Mouse (Mus musculus) embryonic facial prominence, embryonic 10.5 days (tissue): Measurements from ENCODE around the gene Arid5b. TPM values are rescaled to one million over a fixed set of nuclear protein-coding genes. Genes with fewer than 3 reads are reported as not detected.
A peak's percentile ranks its signal among the peaks of the same experiment; 100 is the strongest.

ENCODE experiments used
- DNase-seq: peaks from one replicate; pipeline ENCODE4 v3.0.0-alpha.2; 2017; ENCODE audit warnings: low spot score
- H3K27ac ChIP-seq: fragments of 300-500 bp; sonication (generic); replicated peaks from 2 replicates; pipeline ENCODE4 v1.5.1; 2016; ENCODE audit warnings: mild to moderate bottlenecking
- H3K27me3 ChIP-seq: fragments of 300-500 bp; sonication (generic); replicated peaks from 2 replicates; pipeline ENCODE4 v1.6.1; 2016; ENCODE audit warnings: low read depth, mild to moderate bottlenecking; ENCODE audit not compliant: poor library complexity, severe bottlenecking
- H3K36me3 ChIP-seq: fragments of 300-500 bp; sonication (generic); replicated peaks from 2 replicates; pipeline ENCODE4 v1.6.1; 2016; ENCODE audit warnings: mild to moderate bottlenecking, moderate library complexity
- H3K4me1 ChIP-seq: fragments of 300-500 bp; sonication (generic); 2 replicates; pipeline ENCODE4 v1.6.1; 2016
- H3K4me3 ChIP-seq: fragments of 300-500 bp; sonication (generic); 2 replicates; pipeline ENCODE4 v1.5.1; 2016; ENCODE audit warnings: mild to moderate bottlenecking, moderate library complexity
- H3K9me3 ChIP-seq: fragments of 300-500 bp; sonication (generic); 2 replicates; pipeline ENCODE4 v1.6.1; 2016; ENCODE audit warnings: mild to moderate bottlenecking
- WGBS: fragments of 180-500 bp; shearing (Covaris S2); methylation state at CpG from one replicate; pipeline ENCODE4 v1.1.7; 2016; 5-methylcytosine and 5-hydroxymethylcytosine counted together
- polyA plus RNA-seq: library from polyadenylated mRNA; unstranded; fragments of >200 nt; fragmentation: Nextera tagmentation; extraction: Ambion mirVana; gene quantifications from 2 replicates; pipeline ENCODE4 v1.2.1, GENCODE M21; 2016

Gene Arid5b
- polyA plus RNA-seq, 1 experiment from 2014 or later, result 19.7 TPM

DNA sequence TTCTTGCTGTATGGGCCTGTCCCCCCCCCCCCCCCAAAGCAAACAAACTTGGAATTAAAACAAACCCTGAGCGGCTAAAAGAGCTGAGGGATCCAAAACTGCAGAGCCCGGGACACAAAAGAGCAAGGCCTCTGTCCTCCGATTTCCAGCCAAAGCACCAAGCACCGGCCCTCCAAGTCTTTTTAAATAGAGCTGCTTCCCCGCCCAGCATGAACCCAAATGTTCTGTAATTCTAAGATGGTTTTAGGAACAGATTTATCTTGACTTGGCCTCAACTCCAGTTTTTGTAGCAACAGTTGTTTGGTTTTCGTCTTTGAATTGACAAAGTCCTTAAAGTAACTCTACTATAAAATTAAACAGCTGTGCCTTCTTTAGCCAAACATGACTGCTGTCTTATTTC is 130.8 kb downstream of the Arid5b start:
- DNase-seq, result no peak
- WGBS, result 54% methylated on average over 6 of the region's 6 CpGs
- H3K4me1 ChIP-seq, result peaks cover 19% of the 10 kb centered on the region
- H3K4me3 ChIP-seq, result no peak overlapping the region
- H3K27ac ChIP-seq, result no peak overlapping the region
- peaks cover 4% of the 10 kb centered on the region; the same call in 1 of the 2 replicates for H3K9me3 ChIP-seq
- H3K36me3 ChIP-seq, result peaks cover 7% of the 10 kb centered on the region; the same call in 1 of the 2 replicates
- no peaks in the 10 kb centered on the region for H3K27me3 ChIP-seq

DNA sequence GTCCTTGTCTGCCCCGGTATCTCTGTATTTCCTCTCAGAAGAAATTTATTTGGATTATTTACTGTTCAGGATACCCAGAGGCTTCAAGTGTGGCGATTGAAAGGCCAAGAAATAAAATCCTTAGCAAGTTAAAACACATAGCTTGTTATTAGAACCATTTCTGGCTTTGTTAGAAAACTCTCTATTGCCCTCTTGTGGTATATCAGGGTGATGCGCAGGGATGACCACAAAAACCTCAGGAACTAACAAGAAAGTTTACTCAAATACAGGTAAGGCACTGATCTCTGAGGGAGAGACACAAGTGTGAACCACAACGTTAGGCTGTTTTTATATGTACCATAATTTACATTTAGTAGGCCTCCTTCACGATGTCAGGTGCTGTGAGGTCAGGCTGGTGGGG is 131.7 kb downstream of the Arid5b start:
- DNase-seq, result peak; percentile 54
- Histone ChIP-seq H3K9me3 (no peaks in the 10 kb centered on the region; the same call in 1 of the 2 replicates), H3K27ac (no peak overlapping the region), H3K4me1 (peaks cover 19% of the 10 kb centered on the region), H3K27me3 (no peaks in the 10 kb centered on the region), H3K4me3 (no peak overlapping the region), H3K36me3 (peaks cover 2% of the 10 kb centered on the region; the same call in 1 of the 2 replicates)
- WGBS, result 11% methylated on average over 5 of the region's 5 CpGs

DNA sequence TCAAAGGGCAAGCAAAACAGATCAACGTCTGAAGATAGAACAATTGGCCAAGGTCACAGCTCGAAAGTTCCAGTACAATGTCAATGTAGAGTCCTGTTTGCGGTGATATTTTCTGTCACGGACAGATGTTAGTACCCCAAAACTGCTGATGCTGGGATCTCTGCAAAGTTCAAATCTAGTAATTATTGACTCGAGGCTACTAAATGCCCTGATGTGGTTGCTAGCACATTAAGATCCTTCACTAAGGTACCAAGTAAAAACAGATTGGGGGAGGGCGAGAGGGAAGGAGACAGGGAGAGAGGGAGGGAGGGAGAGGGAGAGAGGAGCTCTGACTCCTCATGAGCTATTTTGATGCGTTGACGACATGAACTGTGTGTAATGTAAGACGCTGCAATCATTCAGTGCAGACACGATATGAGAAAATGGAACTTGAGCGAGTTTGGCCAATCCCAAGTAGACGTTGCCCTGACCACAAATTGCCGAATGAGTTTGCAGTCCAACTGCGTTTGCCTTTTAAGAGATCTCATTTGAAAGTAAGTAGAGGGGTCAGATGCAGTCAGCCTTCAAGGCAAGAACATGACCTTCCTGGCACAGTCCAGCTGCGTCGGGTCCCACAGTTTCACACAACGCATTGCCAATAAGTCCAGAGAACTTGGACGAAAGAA is 133.1 kb downstream of the Arid5b start:
- Histone ChIP-seq H3K4me1 (peaks cover 19% of the 10 kb centered on the region), H3K36me3 (no peaks in the 10 kb centered on the region), H3K4me3 (no peak overlapping the region), H3K9me3 (no peaks in the 10 kb centered on the region), H3K27ac (no peak overlapping the region), H3K27me3 (no peaks in the 10 kb centered on the region)
- WGBS, result 85% methylated on average over 18 of the region's 18 CpGs
- DNase-seq, result no peak

DNA sequence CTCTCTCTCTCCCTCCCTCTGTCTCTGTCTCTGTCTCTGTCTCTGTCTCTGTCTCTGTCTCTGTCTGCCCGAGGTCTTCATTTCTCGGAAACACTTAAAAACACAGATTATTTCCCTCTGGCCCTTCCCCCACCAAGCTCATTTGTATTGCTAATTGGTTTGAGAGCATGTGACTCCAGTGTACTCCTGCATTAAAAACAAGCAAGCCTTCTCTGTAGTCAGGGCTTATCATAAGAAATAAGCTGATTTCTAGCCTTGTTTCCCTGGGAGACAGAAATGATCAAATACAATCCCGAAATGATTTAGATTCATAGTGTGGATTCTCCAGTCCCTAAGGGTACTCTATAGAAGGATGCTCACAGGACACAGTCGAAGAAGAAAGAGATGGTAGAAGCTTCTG is 136.0 kb downstream of the Arid5b start:
- H3K9me3 ChIP-seq, result no peaks in the 10 kb centered on the region
- H3K4me3 ChIP-seq, result no peak overlapping the region
- H3K27me3 ChIP-seq, result no peaks in the 10 kb centered on the region
- H3K27ac ChIP-seq, result no peak overlapping the region
- peaks cover 17% of the 10 kb centered on the region for H3K4me1 ChIP-seq
- WGBS, result 78% methylated on average over 4 of the region's 4 CpGs
- no peaks in the 10 kb centered on the region; the same call in 1 of the 2 replicates for H3K36me3 ChIP-seq
- DNase-seq, result no peak

DNA sequence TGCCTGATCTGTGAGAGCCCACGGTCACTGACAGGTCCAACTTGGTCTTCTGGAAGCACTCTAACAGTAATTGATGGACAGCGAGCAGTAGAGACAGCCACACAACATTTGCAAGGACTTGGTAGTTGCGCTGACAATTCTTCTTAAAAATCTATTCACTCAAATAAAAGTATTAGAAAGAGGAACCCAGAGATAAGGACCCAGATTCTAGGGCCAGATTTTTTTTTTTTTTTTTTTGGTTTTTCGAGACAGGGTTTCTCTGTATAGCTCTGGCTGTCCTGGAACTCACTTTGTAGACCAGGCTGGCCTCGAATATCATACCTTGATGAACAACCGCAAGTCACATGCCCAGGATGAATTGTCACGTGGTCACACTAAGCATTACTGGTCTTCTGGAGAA is 137.0 kb downstream of the Arid5b start:
- H3K4me1 ChIP-seq, result peaks cover 25% of the 10 kb centered on the region
- H3K27me3 ChIP-seq, result no peaks in the 10 kb centered on the region
- H3K27ac ChIP-seq, result no peak overlapping the region
- DNase-seq, result no peak
- no peak overlapping the region for H3K4me3 ChIP-seq
- H3K36me3 ChIP-seq, result no peaks in the 10 kb centered on the region; the same call in 1 of the 2 replicates
- H3K9me3 ChIP-seq, result no peaks in the 10 kb centered on the region
- 91% methylated on average over 7 of the region's 7 CpGs for WGBS

DNA sequence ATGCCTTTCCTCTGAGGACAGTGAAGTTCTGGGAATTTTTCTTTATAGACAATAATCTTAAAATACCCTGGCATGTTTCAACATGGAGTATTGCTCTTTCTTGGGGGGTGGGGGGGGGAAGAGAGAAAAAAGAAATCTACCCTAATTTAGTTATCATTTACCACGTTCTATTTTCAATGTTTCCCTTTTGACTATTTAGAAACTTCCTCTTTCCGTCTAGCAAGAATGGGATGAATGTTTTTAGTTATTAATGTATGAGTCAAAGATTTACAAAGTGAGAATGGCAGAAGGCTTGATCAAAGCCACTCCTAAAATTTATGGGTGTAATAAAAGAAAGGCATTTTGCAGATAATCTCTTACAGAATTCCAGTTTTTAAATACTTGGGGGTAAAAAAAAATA is 137.7 kb downstream of the Arid5b start:
- WGBS, result 83% methylated on average over 2 of the region's 2 CpGs
- no peaks in the 10 kb centered on the region for H3K27me3 ChIP-seq
- no peak overlapping the region for H3K4me3 ChIP-seq
- H3K4me1 ChIP-seq, result peaks cover 28% of the 10 kb centered on the region
- H3K27ac ChIP-seq, result no peak overlapping the region
- no peaks in the 10 kb centered on the region; the same call in 1 of the 2 replicates for H3K36me3 ChIP-seq
- no peaks in the 10 kb centered on the region for H3K9me3 ChIP-seq
- DNase-seq, result no peak

DNA sequence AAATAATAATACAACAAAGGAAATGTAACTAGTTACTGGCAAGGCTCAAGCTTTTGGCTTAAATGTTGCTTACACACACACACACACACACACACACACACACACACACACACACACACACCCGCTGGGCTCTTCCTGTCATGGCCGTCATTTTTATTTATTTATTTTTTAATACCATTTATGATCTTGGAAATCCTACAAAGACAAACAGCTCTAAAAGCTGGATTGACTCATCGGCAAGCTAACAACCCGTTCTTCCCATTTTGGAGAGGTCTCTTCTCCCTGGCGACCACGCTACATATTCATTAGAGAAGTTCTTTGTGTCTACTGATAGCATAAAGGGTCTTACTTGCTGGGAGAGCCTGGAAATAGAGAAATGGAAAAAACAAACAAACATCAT is 138.2 kb downstream of the Arid5b start:
- 90% methylated on average over 6 of the region's 6 CpGs for WGBS
- H3K36me3 ChIP-seq, result no peaks in the 10 kb centered on the region; the same call in 1 of the 2 replicates
- H3K9me3 ChIP-seq, result no peaks in the 10 kb centered on the region
- no peak overlapping the region for H3K4me3 ChIP-seq
- peaks cover 29% of the 10 kb centered on the region for H3K4me1 ChIP-seq
- H3K27me3 ChIP-seq, result no peaks in the 10 kb centered on the region
- no peak overlapping the region for H3K27ac ChIP-seq
- no peak for DNase-seq

DNA sequence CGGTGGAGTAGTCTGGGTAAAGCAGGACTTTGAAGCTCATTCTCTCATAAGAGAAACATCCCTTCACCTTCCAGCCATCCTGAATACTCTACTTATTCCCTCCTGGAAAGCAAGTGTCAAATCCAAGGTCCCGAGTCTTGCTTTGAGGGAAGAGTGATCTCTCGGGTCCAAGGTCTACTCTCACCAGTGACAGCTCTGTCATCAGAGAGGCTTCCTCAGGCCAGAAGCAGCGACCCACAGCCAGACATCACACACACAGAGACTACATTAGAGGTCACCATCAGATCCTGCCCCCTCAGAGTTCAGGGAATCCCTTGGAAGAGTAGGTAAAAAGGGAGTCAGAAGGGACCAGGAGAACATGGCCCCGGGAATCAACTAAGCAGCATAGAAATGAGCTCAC is 140.4 kb downstream of the Arid5b start:
- no peak for DNase-seq
- Histone ChIP-seq H3K4me1 (peaks cover 33% of the 10 kb centered on the region), H3K27me3 (no peaks in the 10 kb centered on the region), H3K27ac (no peak overlapping the region), H3K4me3 (no peak overlapping the region), H3K9me3 (no peaks in the 10 kb centered on the region), H3K36me3 (peaks cover 5% of the 10 kb centered on the region)
- 86% methylated on average over 5 of the region's 5 CpGs for WGBS

DNA sequence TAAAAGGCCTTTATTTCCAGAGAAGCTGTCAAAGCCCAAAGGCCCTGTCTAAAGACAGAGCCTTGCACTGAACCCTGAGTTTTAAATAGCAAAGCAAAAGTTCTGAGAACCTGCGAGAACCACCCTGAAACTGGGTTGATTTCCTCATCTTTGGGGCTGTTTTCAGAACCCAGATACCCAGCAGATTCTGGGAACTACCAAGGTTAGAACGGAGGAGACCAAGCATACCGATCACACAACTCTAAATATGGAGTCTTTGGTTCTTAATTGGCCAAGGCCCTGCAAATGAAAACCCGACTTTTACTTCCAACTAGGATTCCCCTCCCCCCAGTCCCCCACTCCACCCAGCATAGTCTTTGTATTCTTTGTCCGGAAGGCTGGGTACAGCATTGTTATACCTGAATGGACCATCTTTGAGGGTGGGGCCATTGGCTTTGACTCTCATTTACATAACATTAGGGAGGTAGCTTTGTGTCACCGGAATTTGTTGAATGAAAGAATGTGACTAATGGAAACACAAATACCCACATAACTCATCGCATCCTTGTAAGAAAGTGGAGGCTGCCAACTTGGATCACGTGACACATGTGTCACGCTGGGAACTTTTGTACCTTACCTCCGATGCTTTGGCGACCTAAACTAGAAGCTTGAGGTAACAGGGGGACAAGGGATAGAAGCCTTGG is 141.2 kb downstream of the Arid5b start:
- H3K4me1 ChIP-seq, result peaks cover 33% of the 10 kb centered on the region
- no peaks in the 10 kb centered on the region for H3K9me3 ChIP-seq
- peak; percentile 20 for DNase-seq
- H3K36me3 ChIP-seq, result peaks cover 13% of the 10 kb centered on the region
- no peaks in the 10 kb centered on the region for H3K27me3 ChIP-seq
- peak overlapping the region; percentile 54; the same call in 1 of the 2 replicates for H3K4me3 ChIP-seq
- WGBS, result 48% methylated on average over 11 of the region's 11 CpGs
- peak overlapping the region; percentile 81 for H3K27ac ChIP-seq

DNA sequence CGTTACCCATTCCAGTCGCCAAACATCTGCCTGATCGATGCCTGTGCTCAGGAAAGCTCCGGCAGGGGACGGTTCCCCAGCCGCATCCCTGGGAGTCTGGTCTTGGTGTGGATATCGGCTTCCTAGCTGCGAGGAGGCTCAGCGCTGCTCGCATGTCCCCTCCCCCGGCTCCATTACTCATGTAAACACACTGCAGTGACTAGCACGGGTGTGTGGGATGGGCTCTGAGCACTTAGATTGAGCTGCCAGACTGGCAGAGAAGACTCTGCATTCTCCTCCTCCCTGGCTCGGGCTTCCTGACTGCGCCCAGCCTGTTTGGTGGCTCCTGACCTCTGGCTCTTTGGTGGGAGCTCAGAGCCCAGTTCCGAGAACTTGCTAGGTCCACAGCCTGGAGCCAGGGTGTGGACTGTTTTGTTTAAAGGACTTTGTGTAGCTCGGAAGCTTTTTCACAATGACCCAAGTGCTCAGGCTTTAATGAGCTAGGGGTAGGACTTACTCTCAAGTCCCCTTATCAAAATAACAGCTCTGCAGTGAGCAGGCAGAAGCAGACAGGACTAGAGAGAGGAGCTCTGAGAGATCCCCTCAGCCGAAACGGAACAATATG is 142.0 kb downstream of the Arid5b start:
- peak; percentile 76 for DNase-seq
- no peaks in the 10 kb centered on the region for H3K27me3 ChIP-seq
- WGBS, result 2% methylated on average over 18 of the region's 18 CpGs
- peak overlapping the region; percentile 54 for H3K4me3 ChIP-seq
- peaks cover 19% of the 10 kb centered on the region for H3K36me3 ChIP-seq
- H3K9me3 ChIP-seq, result no peaks in the 10 kb centered on the region
- H3K27ac ChIP-seq, result peak overlapping the region; percentile 81
- H3K4me1 ChIP-seq, result peaks cover 33% of the 10 kb centered on the region

DNA sequence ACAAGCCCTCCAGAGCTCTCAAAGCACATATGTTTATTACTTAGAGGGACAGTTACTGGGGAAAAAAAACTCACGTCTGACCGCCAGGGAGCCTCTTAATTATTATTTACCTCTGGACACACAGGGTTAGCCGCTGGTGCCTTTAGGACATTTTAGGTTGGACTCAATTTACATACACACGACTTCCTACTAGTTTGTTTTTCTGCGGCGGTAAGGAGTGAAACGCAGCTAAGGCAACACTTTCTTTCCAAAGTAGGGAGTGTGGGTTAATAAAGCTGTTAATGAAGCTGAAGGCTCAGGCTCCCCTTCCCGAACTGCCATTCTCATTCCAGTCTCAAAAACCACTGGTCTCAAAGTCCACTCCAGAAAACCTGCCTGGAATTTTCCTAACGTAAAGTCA is 142.5 kb downstream of the Arid5b start:
- Histone ChIP-seq H3K36me3 (peaks cover 25% of the 10 kb centered on the region), H3K27me3 (no peaks in the 10 kb centered on the region), H3K4me3 (peak overlapping the region; percentile 54), H3K9me3 (no peaks in the 10 kb centered on the region), H3K4me1 (peaks cover 33% of the 10 kb centered on the region), H3K27ac (peak overlapping the region; percentile 81)
- 2% methylated on average over 9 of the region's 9 CpGs for WGBS
- DNase-seq, result no peak

DNA sequence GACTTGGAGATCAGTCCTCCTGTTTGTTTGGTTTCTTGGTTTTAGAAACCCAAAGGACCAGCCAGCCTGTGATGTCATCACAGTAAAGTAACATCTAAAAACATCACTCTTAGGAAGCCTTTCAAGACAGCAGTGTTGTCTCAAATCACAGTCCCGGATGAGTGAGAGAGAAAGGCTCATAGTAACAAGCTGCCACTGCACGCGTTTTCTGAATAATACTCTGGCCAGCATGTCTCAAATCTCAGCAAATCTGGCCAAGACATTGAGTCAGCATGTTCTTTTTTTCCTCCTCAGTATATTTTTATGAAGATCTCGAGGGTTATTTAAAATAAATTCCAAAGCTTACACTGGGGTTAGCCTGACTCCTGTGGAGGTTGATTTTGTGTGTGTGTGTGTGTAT is 143.1 kb downstream of the Arid5b start:
- H3K4me3 ChIP-seq, result peak overlapping the region; percentile 54
- DNase-seq, result no peak

More for the DNA sequence above, 143.1 kb downstream of the Arid5b start:
- Histone ChIP-seq H3K9me3 (no peaks in the 10 kb centered on the region), H3K36me3 (peaks cover 27% of the 10 kb centered on the region), H3K4me1 (peaks cover 34% of the 10 kb centered on the region), H3K27me3 (no peaks in the 10 kb centered on the region), H3K27ac (0 out of 2 replicates have a peak overlapping the region, but pooled peaks have one; percentile 10)
- 38% methylated on average over 4 of the region's 4 CpGs for WGBS
